8 mouse cellular contexts compared by ENCODE assay signal in genomic region chr17:32829540-32830417, GRCm38 (mm10). TPM values are rescaled to one million over a fixed set of nuclear protein-coding genes. Genes with fewer than 3 reads are reported as not detected.
DNase-seq lines count a peak whose midpoint lies in the region; ATAC-seq and TF ChIP-seq lines count a peak whose summit lies in the region.

Zfp799 (minus strand) TSS chr17:32830261.

- H3K4me2 ChIP-seq in forebrain, embryonic 15.5 days (replicated peaks), result peak within 1 kb of the TSS; percentile 75

- H3K9me3 ChIP-seq in forebrain, embryonic 15.5 days, result no peaks in the 10 kb centered on the region

- peaks cover 16% of the 10 kb centered on the region for H3K36me3 ChIP-seq in forebrain, embryonic 15.5 days

- peak within 1 kb of the TSS; percentile 79 for H3K27ac ChIP-seq in forebrain, embryonic 15.5 days (replicated peaks)

- no peak for TF ChIP-seq CTCF in lung, adult 2 months (IDR thresholded peaks at IDR 0.05; ENCODE audit: insufficient read depth, low read length)

- H3K4me3 ChIP-seq in forebrain, embryonic 15.5 days, result peak within 1 kb of the TSS; percentile 82
- peak within 1 kb of the TSS; percentile 77 for H3K4me3 ChIP-seq in lung, adult 2 months (replicated peaks; ENCODE audit: extremely low read depth, low read depth, low read length)

- peak; percentile 61; the same call in 1 of the 2 replicates for TF ChIP-seq POLR2A in lung, adult 2 months (IDR thresholded peaks at IDR 0.05; ENCODE audit: borderline replicate concordance, extremely low read depth, low read depth, low read length)

- peak within 1 kb of the TSS; percentile 96 for H3K9ac ChIP-seq in forebrain, embryonic 15.5 days (replicated peaks)

- intact Hi-C loops in heart, postnatal 25 days (cut with DNase I), result loop anchor here (5.0 kb wide), 1 partner anchor 42 kb away; the partner anchor contains the start of gene Zfp871

- no peaks in the 10 kb centered on the region for H3K27me3 ChIP-seq in forebrain, embryonic 15.5 days

- peaks cover 13% of the 10 kb centered on the region for H3K4me1 ChIP-seq in forebrain, embryonic 15.5 days
- H3K4me1 ChIP-seq in lung, adult 2 months (ENCODE audit: control insufficient read depth, insufficient read depth, low read length), result peaks cover 5% of the 10 kb centered on the region; the same call in 1 of the 2 replicates

- WGBS in forebrain, embryonic 15.5 days, result 1% methylated on average over 35 of the region's 35 CpGs
- WGBS in lung, adult 2 months, result 2% methylated on average over 35 of the region's 35 CpGs

- DNase-seq in ES-CJ7 (ENCODE audit: low read depth, low spot score), result peak; percentile 90
- peak; percentile 79 for DNase-seq in cerebellum, adult 11-12 months
- DNase-seq in heart, postnatal 25 days (ENCODE audit: low spot score), result peak; percentile 68
- peak; percentile 79 to 91 for DNase-seq in layer of hippocampus, adult 18-20 months (ENCODE audit: low spot score in 2 of 2)
- peak; percentile 71 for DNase-seq in lung, adult 2 months
- DNase-seq in thymus, adult 18-20 months, result peak; percentile 40 to 70

- peak; percentile 100 for ATAC-seq in forebrain, embryonic 15.5 days (replicated peaks)
- peak; percentile 93 for ATAC-seq in neutrophil, adult 5-6 weeks (ENCODE audit: extremely low read depth, insufficient number of reproducible peaks, low FRiP score, poor library complexity, severe bottlenecking)

RNA-seq across cellular contexts. Expression of gene Zfp799, which starts in this region (rescaled TPM):
- 22.8 and 23.6 TPM in 2 replicates for polyA plus RNA-seq in forebrain, embryonic 15.5 days (2015; fragmentation: Nextera tagmentation; extraction: Ambion mirVana)
- 10 to 100 TPM; 10.4 to 14.2 TPM for total RNA-seq in heart, postnatal 25 days (2021)
- 10 to 100 TPM; 26.6 to 30.7 TPM for total RNA-seq in layer of hippocampus, adult 18-20 months (2021)
- polyA plus RNA-seq in lung, adult 2 months (2012; rRNA removed), result 2.4 and 5.8 TPM in 2 replicates
- total RNA-seq in neutrophil, adult 5-6 weeks (2017), result 4.9 and 12.2 TPM in 2 replicates

Comparison
In these comparisons a context has a peak if more than half of its experiments do, and no peak if none do; other contexts are left out.
1. Peak in every context shown above with its lines: DNase-seq, ATAC-seq, H3K4me3 ChIP-seq and H3K27ac ChIP-seq.